Mouse (Mus musculus): ENCODE measurements at regions not wholly inside any gene's neighbourhood (a gene's known extent, or its start where the extent isn't known, plus 50 kb on each side); places are given as distances from the start of the nearest gene placed in this dataset.

DNA sequence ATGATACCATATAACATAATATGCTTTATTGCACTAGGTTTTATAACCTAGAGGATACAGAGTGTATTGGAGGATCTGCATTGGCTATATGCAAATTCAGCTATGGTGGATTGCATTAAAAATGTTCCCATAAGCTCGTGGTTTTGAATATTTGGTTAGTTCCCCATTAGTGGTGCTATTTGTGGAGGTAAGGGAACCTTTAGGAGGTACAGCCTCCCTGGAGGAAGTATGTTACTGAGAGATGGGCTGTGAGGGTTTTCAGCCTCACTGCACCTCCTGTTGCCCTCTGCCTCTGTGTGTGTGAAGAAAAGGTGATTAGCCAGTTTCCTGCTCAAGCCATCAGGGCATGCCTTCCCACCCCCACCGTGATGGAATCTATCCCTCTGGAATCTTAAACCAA is 372.1 kb downstream of the Synb start:
- no peak for TF ChIP-seq POLR2A (IDR thresholded peaks at IDR 0.05; ENCODE audit: borderline replicate concordance, extremely low read depth, insufficient read depth, insufficient read length, poor library complexity, severe bottlenecking)
- TF ChIP-seq CTCF (IDR thresholded peaks at IDR 0.05; ENCODE audit: borderline replicate concordance, extremely low read depth, insufficient read depth, insufficient read length): no peak
- no peak for DNase-seq (ENCODE audit: low read depth)

DNA sequence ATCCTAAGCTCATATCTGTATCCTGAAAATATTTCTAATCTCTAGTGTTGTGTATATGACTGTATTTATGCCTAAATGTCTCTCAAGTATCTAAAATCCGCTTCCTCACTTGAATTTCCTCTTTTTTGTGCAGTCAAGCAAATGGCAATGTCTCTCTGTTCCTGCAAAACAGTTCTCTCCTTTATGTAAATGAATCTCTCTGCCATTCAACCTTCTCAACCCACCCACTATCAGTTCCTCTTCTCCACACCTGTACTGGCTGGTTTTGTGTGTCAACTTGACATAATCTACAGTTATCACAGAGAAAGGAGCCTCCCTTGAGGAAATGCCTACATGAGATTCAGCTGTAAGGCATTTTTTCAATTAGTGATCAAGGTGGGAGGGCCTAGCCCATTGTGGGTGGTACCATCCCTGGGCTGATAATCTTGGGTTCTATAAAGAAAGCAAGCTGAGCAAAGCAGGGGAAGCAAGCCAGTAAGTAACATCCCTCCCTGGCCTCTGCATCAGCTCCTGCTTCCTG is 375.5 kb downstream of the Synb start:
- no peak for DNase-seq (ENCODE audit: low read depth)
- no peak for TF ChIP-seq CTCF (IDR thresholded peaks at IDR 0.05; ENCODE audit: borderline replicate concordance, extremely low read depth, insufficient read depth, insufficient read length)
- no peak for TF ChIP-seq POLR2A (IDR thresholded peaks at IDR 0.05; ENCODE audit: borderline replicate concordance, extremely low read depth, insufficient read depth, insufficient read length, poor library complexity, severe bottlenecking)

- DNase-seq (ENCODE audit: low read depth): no peak
- TF ChIP-seq POLR2A (IDR thresholded peaks at IDR 0.05; ENCODE audit: borderline replicate concordance, extremely low read depth, insufficient read depth, insufficient read length, poor library complexity, severe bottlenecking) (no peak), CTCF (IDR thresholded peaks at IDR 0.05; ENCODE audit: borderline replicate concordance, extremely low read depth, insufficient read depth, insufficient read length) (no peak)
Measured at GRCm38 (mm10) chr14:68899921-68900320, 394.2 kb downstream of the Synb start.

DNA sequence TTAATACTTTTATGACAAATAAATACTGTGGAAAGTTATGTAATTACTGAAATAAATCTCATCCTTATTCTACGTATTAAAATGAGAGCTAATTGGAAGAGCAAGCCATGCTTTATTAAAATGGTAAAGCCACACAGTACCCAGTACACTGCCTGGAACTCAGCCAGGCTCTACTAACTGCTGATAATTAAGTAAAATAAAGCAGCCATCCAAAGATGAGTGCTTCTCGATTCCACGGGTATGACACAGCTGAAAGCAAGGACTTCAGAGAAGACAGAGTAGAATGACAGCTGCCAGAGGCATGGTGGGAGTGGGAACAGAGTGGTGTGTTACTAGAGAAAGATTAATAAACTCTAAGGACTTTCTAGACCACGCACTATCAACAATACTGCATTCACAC is 416.9 kb downstream of the Synb start:
- TF ChIP-seq CTCF (IDR thresholded peaks at IDR 0.05; ENCODE audit: borderline replicate concordance, extremely low read depth, insufficient read depth, insufficient read length) (no peak), POLR2A (IDR thresholded peaks at IDR 0.05; ENCODE audit: borderline replicate concordance, extremely low read depth, insufficient read depth, insufficient read length, poor library complexity, severe bottlenecking) (no peak)

GRCm38 (mm10) chr14:68861071-68861470 is 433.0 kb downstream of the Synb start:
- TF ChIP-seq POLR2A (IDR thresholded peaks at IDR 0.05; ENCODE audit: borderline replicate concordance, extremely low read depth, insufficient read depth, insufficient read length, poor library complexity, severe bottlenecking) (no peak), CTCF (IDR thresholded peaks at IDR 0.05; ENCODE audit: borderline replicate concordance, extremely low read depth, insufficient read depth, insufficient read length) (no peak)
- no peak for DNase-seq (ENCODE audit: low read depth)

More for the DNA sequence above, 416.9 kb downstream of the Synb start:
- peak; percentile 67 for DNase-seq (ENCODE audit: low read depth)

- TF ChIP-seq CTCF (IDR thresholded peaks at IDR 0.05; ENCODE audit: borderline replicate concordance, extremely low read depth, insufficient read depth, insufficient read length) (no peak), POLR2A (IDR thresholded peaks at IDR 0.05; ENCODE audit: borderline replicate concordance, extremely low read depth, insufficient read depth, insufficient read length, poor library complexity, severe bottlenecking) (no peak)
- DNase-seq (ENCODE audit: low read depth): no peak
Measured at GRCm38 (mm10) chr14:68857948-68858347, 436.2 kb downstream of the Synb start.

GRCm38 (mm10) chr14:68848506-68848905 is 445.6 kb downstream of the Synb start:
- no peak for DNase-seq (ENCODE audit: low read depth)
- TF ChIP-seq POLR2A (IDR thresholded peaks at IDR 0.05; ENCODE audit: borderline replicate concordance, extremely low read depth, insufficient read depth, insufficient read length, poor library complexity, severe bottlenecking): no peak
- TF ChIP-seq CTCF (IDR thresholded peaks at IDR 0.05; ENCODE audit: borderline replicate concordance, extremely low read depth, insufficient read depth, insufficient read length): no peak

DNA sequence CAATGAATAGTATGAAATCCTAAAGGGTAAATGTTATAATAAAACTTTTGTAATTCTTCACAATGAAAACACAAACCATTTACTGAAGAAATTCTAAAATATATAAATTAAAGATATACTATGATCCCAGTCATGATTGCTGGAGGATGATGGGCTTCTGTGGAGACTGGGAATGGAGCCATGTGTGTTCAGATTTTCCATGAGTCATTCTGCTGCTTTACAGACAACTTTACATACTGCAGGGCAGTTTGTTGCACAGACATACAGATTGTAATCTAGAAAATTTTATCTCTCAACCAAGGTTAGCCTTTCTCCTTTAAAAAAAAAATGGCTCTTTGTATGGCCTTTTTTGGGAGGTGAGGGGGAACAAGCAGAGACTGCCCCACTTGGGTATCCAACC is 446.5 kb downstream of the Synb start:
- DNase-seq (ENCODE audit: low read depth): peak; percentile 43
- TF ChIP-seq POLR2A (IDR thresholded peaks at IDR 0.05; ENCODE audit: borderline replicate concordance, extremely low read depth, insufficient read depth, insufficient read length, poor library complexity, severe bottlenecking) (no peak), CTCF (IDR thresholded peaks at IDR 0.05; ENCODE audit: borderline replicate concordance, extremely low read depth, insufficient read depth, insufficient read length) (no peak)

- peak; percentile 34 for DNase-seq (ENCODE audit: low read depth)
- TF ChIP-seq POLR2A (IDR thresholded peaks at IDR 0.05; ENCODE audit: borderline replicate concordance, extremely low read depth, insufficient read depth, insufficient read length, poor library complexity, severe bottlenecking) (no peak), CTCF (IDR thresholded peaks at IDR 0.05; ENCODE audit: borderline replicate concordance, extremely low read depth, insufficient read depth, insufficient read length) (no peak)
Measured at GRCm38 (mm10) chr14:68820241-68820640, 473.9 kb downstream of the Synb start.

DNA sequence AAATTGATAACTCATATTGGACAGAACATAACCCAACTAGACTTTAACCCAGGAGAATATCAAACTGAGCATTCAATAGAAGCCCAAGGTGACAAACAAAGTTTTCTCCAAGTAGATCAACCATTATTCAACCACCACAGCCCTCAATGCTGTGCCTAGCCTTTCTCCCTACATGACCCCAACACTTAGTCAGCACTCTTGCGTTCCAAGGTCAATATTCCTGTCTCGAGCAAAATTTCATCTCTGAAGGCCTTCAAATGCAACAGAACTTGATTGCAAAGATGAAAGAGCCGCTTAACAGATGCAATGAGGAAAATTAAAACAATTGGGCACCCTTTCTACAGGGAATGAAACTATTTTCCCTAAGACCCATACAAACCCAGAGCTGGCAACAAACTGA is 485.1 kb downstream of the Synb start:
- DNase-seq (ENCODE audit: low read depth): no peak
- no peak for TF ChIP-seq CTCF (IDR thresholded peaks at IDR 0.05; ENCODE audit: borderline replicate concordance, extremely low read depth, insufficient read depth, insufficient read length)
- TF ChIP-seq POLR2A (IDR thresholded peaks at IDR 0.05; ENCODE audit: borderline replicate concordance, extremely low read depth, insufficient read depth, insufficient read length, poor library complexity, severe bottlenecking): no peak

DNA sequence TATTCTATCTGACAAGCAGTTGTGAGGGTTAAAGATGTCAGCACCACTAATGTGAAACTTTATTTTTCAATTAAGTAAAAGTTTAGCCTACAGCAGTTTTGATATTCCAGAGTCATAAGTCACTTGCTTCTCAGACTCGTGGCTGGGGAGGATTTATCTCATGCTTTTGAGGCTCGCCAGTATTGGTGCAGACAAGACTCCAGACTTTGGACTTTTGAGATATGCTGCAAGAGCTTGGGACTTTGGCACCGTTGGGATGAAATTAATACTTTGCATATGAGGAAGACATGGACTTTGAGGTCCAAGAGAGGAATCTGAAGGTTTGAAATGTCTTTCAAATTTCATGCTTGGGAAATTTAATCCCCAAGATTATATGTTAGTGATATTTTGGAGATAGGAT is 486.2 kb downstream of the Synb start:
- TF ChIP-seq CTCF (IDR thresholded peaks at IDR 0.05; ENCODE audit: borderline replicate concordance, extremely low read depth, insufficient read depth, insufficient read length) (no peak), POLR2A (IDR thresholded peaks at IDR 0.05; ENCODE audit: borderline replicate concordance, extremely low read depth, insufficient read depth, insufficient read length, poor library complexity, severe bottlenecking) (no peak)
- no peak for DNase-seq (ENCODE audit: low read depth)

DNA sequence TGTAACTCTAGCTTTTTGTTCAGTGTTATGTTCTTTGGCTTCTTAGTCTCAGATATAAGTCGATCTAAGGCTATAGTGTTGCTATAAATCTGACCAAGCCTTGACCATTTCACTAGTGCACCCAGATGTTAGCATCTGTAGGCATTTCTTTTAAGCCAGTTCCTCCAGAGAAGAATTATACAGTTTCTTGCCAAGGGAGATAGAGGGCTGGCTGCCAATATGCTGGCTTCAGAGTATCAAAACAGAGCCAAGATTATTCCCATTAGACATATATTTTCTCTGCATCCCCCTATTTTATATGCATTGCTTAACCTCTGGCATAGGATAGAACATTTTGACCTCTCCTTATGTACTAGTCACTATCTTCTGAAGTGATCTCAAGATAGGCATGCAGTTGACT is 487.5 kb downstream of the Synb start:
- TF ChIP-seq CTCF (IDR thresholded peaks at IDR 0.05; ENCODE audit: borderline replicate concordance, extremely low read depth, insufficient read depth, insufficient read length): no peak
- no peak for TF ChIP-seq POLR2A (IDR thresholded peaks at IDR 0.05; ENCODE audit: borderline replicate concordance, extremely low read depth, insufficient read depth, insufficient read length, poor library complexity, severe bottlenecking)
- peak; percentile 9 for DNase-seq (ENCODE audit: low read depth)

Data from brain, embryonic 14.5 days (tissue).